Mouse (Mus musculus): Measurements from ENCODE around the gene Cldn20. TPM values are rescaled to one million over a fixed set of nuclear protein-coding genes. Genes with fewer than 3 reads are reported as not detected.

The Cldn20 gene
- total and polyA plus RNA-seq, 3 experiments = 0.31 to 0.52 TPM; not detected in 1

DNA sequence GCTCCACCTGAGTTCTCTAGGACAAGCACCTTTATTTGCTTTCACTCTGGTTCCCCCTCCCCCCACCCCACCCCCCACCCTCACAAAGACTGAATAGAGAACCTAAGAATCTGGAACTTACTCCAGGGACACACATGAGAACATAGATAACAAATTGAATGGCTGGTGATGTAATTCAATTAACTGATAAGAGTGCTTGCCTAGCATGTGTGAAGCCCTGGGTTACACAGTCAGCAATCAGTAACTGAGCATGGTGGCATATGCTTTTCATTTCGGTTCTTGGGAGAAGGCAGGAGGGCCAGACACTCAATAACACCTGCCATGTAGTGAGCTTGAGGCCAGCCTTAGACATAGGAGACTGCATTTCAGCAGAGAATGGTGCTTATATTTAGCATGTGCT is 23.9 kb downstream of the Cldn20 start (continued):
- TF ChIP-seq POLR2A (IDR thresholded peaks at IDR 0.05; ENCODE audit: control insufficient read depth in 1 of 2, insufficient read depth in 1 of 2, low read depth in 1 of 2, low read length in 2 of 2, poor library complexity in 1 of 2) (no peak), NELFE (IDR thresholded peaks at IDR 0.05; ENCODE audit: low read depth, low read length) (no peak)

- Histone ChIP-seq H3K79me2 (ENCODE audit: control insufficient read depth, insufficient read depth, low read length, poor library complexity) (peaks cover 2% of the 10 kb centered on the region; the same call in 1 of the 2 replicates), H3K4me1 (ENCODE audit: control insufficient read depth in 1 of 2, insufficient read depth in 2 of 2, low read length in 2 of 2) (peaks cover 2 to 12% of the 10 kb centered on the region in 2 experiments; a peak in 3 of 4 replicates), H3K36me3 (ENCODE audit: control insufficient read depth in 1 of 2, insufficient read depth in 2 of 2, low read length in 2 of 2) (peaks cover 0 to 16% of the 10 kb centered on the region in 2 experiments; a peak in 2 of 4 replicates), H3K4me3 (ENCODE audit: control insufficient read depth in 1 of 2, insufficient read depth in 1 of 2, low read depth in 2 of 2, low read length in 2 of 2) (peak within 1 kb of the TSS; percentile 75 to 84), H3K9ac (ENCODE audit: control insufficient read depth, low read depth, low read length, poor library complexity, severe bottlenecking) (peak within 1 kb of the TSS; percentile 89), H3K27ac (ENCODE audit: control insufficient read depth, low read depth, low read length) (peak within 1 kb of the TSS; percentile 92), H3K27me3 (ENCODE audit: control insufficient read depth in 1 of 2, insufficient read depth in 2 of 2, low read length in 2 of 2) (no peaks in the 10 kb centered on the region), H3K9me3 (replicated peaks; ENCODE audit: insufficient read depth, low read length) (no peaks in the 10 kb centered on the region)
- peak; percentile 99 for DNase-seq (ENCODE audit: low read depth, low spot score)
- no peak for TF ChIP-seq ZNF384 (IDR thresholded peaks at IDR 0.05; ENCODE audit: low read depth, low read length)
- peak; percentile 10; the same call in 1 of the 2 replicates for TF ChIP-seq KAT2A (conservative IDR thresholded peaks at IDR 0.05; ENCODE audit: low read depth, low read length)
- peak; percentile 65 for TF ChIP-seq TBP (IDR thresholded peaks at IDR 0.05; ENCODE audit: low read depth, low read length)
- TF ChIP-seq MAZ (IDR thresholded peaks at IDR 0.05; ENCODE audit: low read depth, low read length) = peak; percentile 14; the same call in 1 of the 2 replicates
- 0 out of 2 replicates have a peak, but pooled peaks have one; percentile 18 for TF ChIP-seq RCOR1 (IDR thresholded peaks at IDR 0.05; ENCODE audit: low read depth, low read length)
- TF ChIP-seq POLR2AphosphoS5 (IDR thresholded peaks at IDR 0.05; ENCODE audit: borderline replicate concordance, low read depth, low read length) = no peak
- no peak for TF ChIP-seq TAL1 (IDR thresholded peaks at IDR 0.05; ENCODE audit: low read length)
- TF ChIP-seq POLR2AphosphoS2 (IDR thresholded peaks at IDR 0.05; ENCODE audit: low read length) = peak; percentile 67
- no peak; the same call in 1 of the 2 replicates for TF ChIP-seq ETS1 (IDR thresholded peaks at IDR 0.05; ENCODE audit: low read depth, low read length)
- TF ChIP-seq EP300 (IDR thresholded peaks at IDR 0.05; ENCODE audit: low read depth in 1 of 2, low read length in 2 of 2) = peak in 1 of 2 experiments; percentile 22; a peak in 1 of 4 replicates
- no peak for TF ChIP-seq USF1 (IDR thresholded peaks at IDR 0.05; ENCODE audit: low read depth, low read length)
- peak; percentile 69 for TF ChIP-seq ELF1 (IDR thresholded peaks at IDR 0.05; ENCODE audit: low read depth, low read length)
- peak; percentile 70 for TF ChIP-seq MAX (IDR thresholded peaks at IDR 0.05; ENCODE audit: low read length)
- no peak for TF ChIP-seq GATA1 (IDR thresholded peaks at IDR 0.05; ENCODE audit: low read depth, low read length)
- no peak for TF ChIP-seq USF2 (IDR thresholded peaks at IDR 0.05; ENCODE audit: borderline replicate concordance in 1 of 2, insufficient read depth in 1 of 2, low read depth in 1 of 2, low read length in 2 of 2)
- TF ChIP-seq CHD2 (IDR thresholded peaks at IDR 0.05; ENCODE audit: low read length) = no peak; the same call in 1 of the 2 replicates
- TF ChIP-seq MXI1 (IDR thresholded peaks at IDR 0.05; ENCODE audit: low read depth, low read length) = peak; percentile 87; the same call in 1 of the 2 replicates
- peak; percentile 84 for TF ChIP-seq HCFC1 (IDR thresholded peaks at IDR 0.05; ENCODE audit: low read depth, low read length)
- TF ChIP-seq ZKSCAN1 (IDR thresholded peaks at IDR 0.05; ENCODE audit: low read depth, low read length) = no peak
- peak; percentile 86 for TF ChIP-seq NELFE (IDR thresholded peaks at IDR 0.05; ENCODE audit: low read depth, low read length)
- TF ChIP-seq NRF1 (IDR thresholded peaks at IDR 0.05; ENCODE audit: insufficient read depth, low read depth, low read length, poor library complexity, severe bottlenecking) = peak; percentile 46; the same call in 1 of the 2 replicates
- TF ChIP-seq MYB (IDR thresholded peaks at IDR 0.05; ENCODE audit: low read depth, low read length) = peak; percentile 67; the same call in 1 of the 2 replicates
- TF ChIP-seq POLR2A (IDR thresholded peaks at IDR 0.05; ENCODE audit: control insufficient read depth in 1 of 2, insufficient read depth in 1 of 2, low read depth in 1 of 2, low read length in 2 of 2, poor library complexity in 1 of 2) = peak; percentile 82; a peak in 3 of 4 replicates
- TF ChIP-seq JUND (IDR thresholded peaks at IDR 0.05; ENCODE audit: low read depth, low read length) = peak; percentile 35; the same call in 1 of the 2 replicates
- TF ChIP-seq ZMIZ1 (IDR thresholded peaks at IDR 0.05; ENCODE audit: low read depth, low read length) = no peak; the same call in 1 of the 2 replicates
- no peak for TF ChIP-seq MEF2A (IDR thresholded peaks at IDR 0.05; ENCODE audit: extremely low read depth, insufficient replicate concordance, low read depth, low read length, poor library complexity, severe bottlenecking)
- peak; percentile 18; the same call in 1 of the 2 replicates for TF ChIP-seq TCF12 (IDR thresholded peaks at IDR 0.05; ENCODE audit: low read depth, low read length)
- TF ChIP-seq E2F4 (IDR thresholded peaks at IDR 0.05; ENCODE audit: borderline replicate concordance, low read depth, low read length) = peak; percentile 90; the same call in 1 of the 2 replicates
- no peak for TF ChIP-seq CHD1 (IDR thresholded peaks at IDR 0.05; ENCODE audit: low read depth, low read length)
- peak; percentile 84 for TF ChIP-seq MYC (IDR thresholded peaks at IDR 0.05; ENCODE audit: low read depth, low read length)
Measured at GRCm38 (mm10) chr17:3557331-3558311, 25.3 kb downstream of the Cldn20 start, which contains the start of gene Tfb1m. Gene Tfb1m, minus strand, starts transcription at chr17:3557781.
